Mouse (Mus musculus): ENCODE measurements around the gene Tmem95. TPM values are rescaled to one million over a fixed set of nuclear protein-coding genes. Genes with fewer than 3 reads are reported as not detected.

The Tmem95 gene
- total RNA-seq, 2 experiments from 2014 or later = not detected

DNA sequence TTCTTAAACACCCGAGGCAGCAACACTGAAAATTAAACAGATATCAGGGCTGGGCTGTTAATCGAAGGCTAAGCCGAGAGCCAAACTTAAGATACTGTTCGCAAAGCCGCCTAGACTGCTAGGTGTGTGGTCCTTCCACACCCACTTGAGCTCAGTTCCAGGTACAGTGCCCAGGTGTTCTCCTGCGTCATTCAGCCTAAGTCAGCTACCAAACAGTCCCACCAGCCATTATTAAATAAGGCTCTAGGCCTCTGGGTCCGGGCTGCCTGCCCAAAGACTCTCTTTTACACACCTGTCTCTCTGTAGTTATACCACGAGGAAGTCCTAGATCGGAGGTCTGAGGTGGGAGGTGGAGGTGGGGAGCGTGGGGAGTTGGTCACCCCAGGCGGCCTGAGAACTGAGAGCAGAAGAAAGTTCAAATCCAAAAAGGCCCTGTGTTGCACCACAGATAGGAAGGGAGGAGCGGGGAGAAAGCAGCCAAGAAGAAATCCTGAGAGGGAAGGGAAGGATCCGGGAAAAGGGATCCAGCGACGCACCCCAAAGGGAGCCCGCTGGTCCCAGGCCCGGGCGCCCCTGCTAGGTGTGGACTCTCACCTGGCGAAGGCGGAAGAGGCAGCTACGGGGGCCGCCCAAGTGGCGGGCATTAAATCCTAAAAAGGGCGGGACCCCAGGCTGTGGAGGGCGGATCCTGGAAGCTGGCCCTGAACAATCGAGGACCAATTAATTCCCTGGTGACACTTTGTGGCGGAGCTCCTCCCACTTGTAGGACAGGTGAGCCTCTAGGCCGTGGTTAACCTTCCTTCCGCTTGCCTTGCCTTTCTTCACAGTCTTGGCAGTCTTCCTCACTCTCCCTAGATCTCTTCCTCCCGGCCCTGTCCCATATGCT is 19.5 kb downstream of the Tmem95 start, which contains the start of gene Tnk1:
Tnk1 (minus strand) TSS at position 618 of the 886 bp plus-strand sequence.
- no peak for DNase-seq (ENCODE audit: extremely low spot score in 1 of 2, low spot score in 2 of 2)
- intact Hi-C loops (cut with DNase I) = no loop called here

GRCm38 (mm10) chr11:69855347-69855746 is 22.5 kb downstream of the Tmem95 start:
- DNase-seq (ENCODE audit: extremely low spot score in 1 of 2, low spot score in 2 of 2) = peak in 1 of 2 experiments; percentile 62
- intact Hi-C loops (cut with DNase I) = no loop called here

DNA sequence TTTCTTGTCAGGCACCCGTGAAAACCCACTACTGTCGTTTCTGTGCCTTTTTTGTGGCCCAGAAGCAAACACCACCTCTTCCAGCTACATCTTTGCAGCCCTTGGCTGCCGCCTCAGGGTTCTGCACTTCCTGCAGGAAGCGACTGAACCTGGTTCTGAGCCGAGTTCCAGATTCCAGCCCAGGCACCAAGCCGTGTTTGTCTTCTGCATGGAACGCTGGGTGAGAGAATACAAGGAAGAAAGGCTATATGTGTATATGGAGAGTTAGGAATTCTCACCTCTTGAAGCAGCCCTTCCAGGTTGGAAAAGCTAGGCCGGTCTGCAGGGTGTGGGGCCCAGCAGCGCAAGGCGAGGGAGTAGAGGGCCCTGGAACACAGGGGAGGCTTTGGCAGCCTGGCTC is 23.1 kb downstream of the Tmem95 start:
- intact Hi-C loops (cut with DNase I) = no loop called here
- DNase-seq (ENCODE audit: extremely low spot score in 1 of 2, low spot score in 2 of 2) = no peak

DNA sequence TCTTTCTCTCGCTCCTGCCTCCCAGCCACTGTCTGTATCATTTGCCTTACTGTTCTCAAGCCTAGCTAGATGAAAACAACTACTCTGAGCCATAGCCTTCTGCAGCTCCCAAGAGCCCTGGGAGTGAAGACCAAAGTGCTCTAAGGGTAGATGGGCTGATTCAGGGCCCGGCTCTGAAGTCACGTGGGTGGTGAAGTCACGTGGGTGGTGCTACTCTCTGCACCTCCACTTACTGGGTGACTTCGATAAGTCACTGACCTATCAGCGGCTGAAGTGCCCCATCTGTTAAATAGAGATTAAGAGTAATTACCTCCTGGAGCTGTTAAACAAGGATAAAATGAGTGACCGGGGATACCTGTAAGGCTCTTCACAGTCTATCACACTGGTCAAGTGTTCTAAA is 23.8 kb downstream of the Tmem95 start:
- intact Hi-C loops (cut with DNase I) = no loop called here
- DNase-seq (ENCODE audit: extremely low spot score in 1 of 2, low spot score in 2 of 2) = no peak

DNA sequence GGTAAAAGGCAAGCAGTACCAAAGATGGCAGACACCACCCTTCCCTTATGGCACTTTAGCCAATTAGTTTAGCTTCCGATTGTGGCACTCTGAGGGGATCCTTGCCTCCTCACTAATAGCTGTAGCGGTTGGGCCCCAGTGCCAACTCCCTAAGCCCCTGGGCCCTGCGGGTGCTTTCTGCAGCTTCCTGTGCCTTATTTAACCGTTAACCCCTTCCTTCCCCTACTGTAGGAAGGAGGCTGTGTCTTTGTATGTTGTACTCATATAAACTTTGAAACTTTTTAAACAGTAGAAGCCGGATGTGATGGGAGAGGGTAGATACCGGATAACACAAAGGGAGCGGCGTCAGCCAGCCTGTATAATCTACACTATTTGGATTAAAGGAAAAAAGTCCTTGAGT is 27.1 kb downstream of the Tmem95 start:
- intact Hi-C loops (cut with DNase I) = no loop called here
- no peak for DNase-seq (ENCODE audit: extremely low spot score in 1 of 2, low spot score in 2 of 2)

DNA sequence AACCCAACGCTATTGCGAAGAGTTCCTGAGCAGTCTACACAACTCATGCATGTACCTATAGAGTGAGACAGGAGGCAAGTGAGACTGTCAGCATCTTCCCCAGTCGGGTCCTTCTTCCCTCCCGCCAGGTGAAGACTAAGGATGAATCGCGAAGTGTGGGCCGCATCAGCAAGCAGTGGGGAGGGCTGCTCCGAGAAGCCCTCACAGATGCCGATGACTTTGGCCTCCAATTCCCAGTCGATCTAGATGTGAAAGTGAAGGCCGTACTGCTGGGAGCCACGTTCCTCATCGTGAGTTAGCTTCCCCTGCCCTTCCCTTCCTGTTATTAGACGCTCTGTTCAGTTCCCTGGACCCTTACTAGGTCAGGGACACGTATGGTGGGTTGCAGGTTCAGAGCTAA is 27.9 kb downstream of the Tmem95 start:
- intact Hi-C loops (cut with DNase I) = no loop called here

GRCm38 (mm10) chr11:69849128-69849527 is 28.7 kb downstream of the Tmem95 start:
- no peak for DNase-seq (ENCODE audit: extremely low spot score in 1 of 2, low spot score in 2 of 2)
- intact Hi-C loops (cut with DNase I) = no loop called here

More for the DNA sequence above, 27.9 kb downstream of the Tmem95 start:
- no peak for DNase-seq (ENCODE audit: extremely low spot score in 1 of 2, low spot score in 2 of 2)

- no peak for DNase-seq (ENCODE audit: extremely low spot score in 1 of 2, low spot score in 2 of 2)
- intact Hi-C loops (cut with DNase I) = no loop called here
Measured at GRCm38 (mm10) chr11:69848021-69848420, 29.8 kb downstream of the Tmem95 start.

GRCm38 (mm10) chr11:69846738-69847688 is 30.8 kb downstream of the Tmem95 start:
- intact Hi-C loops (cut with DNase I) = no loop called here
- no peak for DNase-seq (ENCODE audit: extremely low spot score in 1 of 2, low spot score in 2 of 2)

DNA sequence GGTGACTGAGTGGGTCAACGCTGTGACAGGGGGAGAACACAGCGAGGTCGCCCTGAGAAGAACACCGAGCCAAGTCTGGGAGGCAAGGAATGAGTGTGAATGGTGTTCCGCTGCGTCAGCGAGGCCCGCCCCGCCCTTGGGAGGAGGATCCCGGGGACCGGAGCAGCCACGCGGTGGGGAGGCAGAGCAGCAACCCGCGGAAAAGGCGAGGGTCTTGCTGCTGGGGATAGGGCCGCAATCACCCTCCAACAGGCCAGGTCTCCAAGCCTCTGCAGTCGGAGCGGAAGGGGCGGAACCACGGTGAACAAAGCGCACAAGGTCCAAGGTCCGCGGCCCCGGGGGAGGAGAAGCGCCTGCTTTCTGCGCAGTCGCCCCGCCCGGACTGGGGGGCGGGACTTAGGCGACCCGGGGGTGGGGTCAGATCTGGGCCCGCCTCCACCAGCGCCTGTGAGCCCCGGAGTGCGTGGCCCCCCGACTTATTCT is 31.6 kb downstream of the Tmem95 start, which contains the start of gene Plscr3:
Plscr3 (plus strand) TSS at position 179 of the 483 bp plus-strand sequence.
- intact Hi-C loops (cut with DNase I) = no loop called here

GRCm38 (mm10) chr11:69838714-69839104 is 39.1 kb downstream of the Tmem95 start:
- DNase-seq (ENCODE audit: extremely low spot score in 1 of 2, low spot score in 2 of 2) = no peak
- intact Hi-C loops (cut with DNase I) = loop anchor here (5.0 kb wide), 2 partner anchors 36 to 81 kb away; partner anchors contain the start of genes Fgf11 and Polr2a

More for the DNA sequence above, 31.6 kb downstream of the Tmem95 start, which contains the start of gene Plscr3:
- peak; percentile 76 to 94 for DNase-seq (ENCODE audit: extremely low spot score in 1 of 2, low spot score in 2 of 2)

GRCm38 (mm10) chr11:69837952-69838713 is 39.7 kb downstream of the Tmem95 start, which contains the start of gene Tmem256:
TSS of gene Tmem256 (plus strand) at chr11:69838514.
- intact Hi-C loops (cut with DNase I) = loop anchor here (5.0 kb wide), 2 partner anchors 36 to 81 kb away; partner anchors contain the start of genes Fgf11 and Polr2a
- DNase-seq (ENCODE audit: extremely low spot score in 1 of 2, low spot score in 2 of 2) = peak; percentile 96 to 98

DNA sequence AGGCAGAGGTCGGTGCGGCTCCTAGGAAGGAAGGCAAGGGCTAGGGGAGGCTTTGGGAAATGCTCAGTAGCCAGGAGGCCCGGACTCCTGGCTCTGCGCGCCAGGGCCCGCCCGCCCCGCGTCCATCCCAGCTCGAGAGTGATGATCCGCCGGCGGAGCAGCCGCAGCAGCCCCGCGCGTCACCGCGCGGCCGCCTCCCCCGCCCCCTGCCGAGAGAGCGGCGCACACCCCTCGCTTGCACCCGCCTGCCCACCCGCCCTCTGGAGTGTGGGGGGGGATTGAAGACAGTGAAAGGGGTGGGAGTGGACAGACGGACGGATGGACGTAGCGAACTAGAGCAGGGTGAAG is 40.2 kb downstream of the Tmem95 start, which contains the start of gene Nlgn2:
Nlgn2 (minus strand) TSS at position 181 of the 348 bp plus-strand sequence.
- peak in 1 of 2 experiments; percentile 91 for DNase-seq (ENCODE audit: extremely low spot score in 1 of 2, low spot score in 2 of 2)
- intact Hi-C loops (cut with DNase I) = loop anchor here (5.0 kb wide), 2 partner anchors 35 to 80 kb away; partner anchors contain the start of genes Fgf11 and Polr2a

DNA sequence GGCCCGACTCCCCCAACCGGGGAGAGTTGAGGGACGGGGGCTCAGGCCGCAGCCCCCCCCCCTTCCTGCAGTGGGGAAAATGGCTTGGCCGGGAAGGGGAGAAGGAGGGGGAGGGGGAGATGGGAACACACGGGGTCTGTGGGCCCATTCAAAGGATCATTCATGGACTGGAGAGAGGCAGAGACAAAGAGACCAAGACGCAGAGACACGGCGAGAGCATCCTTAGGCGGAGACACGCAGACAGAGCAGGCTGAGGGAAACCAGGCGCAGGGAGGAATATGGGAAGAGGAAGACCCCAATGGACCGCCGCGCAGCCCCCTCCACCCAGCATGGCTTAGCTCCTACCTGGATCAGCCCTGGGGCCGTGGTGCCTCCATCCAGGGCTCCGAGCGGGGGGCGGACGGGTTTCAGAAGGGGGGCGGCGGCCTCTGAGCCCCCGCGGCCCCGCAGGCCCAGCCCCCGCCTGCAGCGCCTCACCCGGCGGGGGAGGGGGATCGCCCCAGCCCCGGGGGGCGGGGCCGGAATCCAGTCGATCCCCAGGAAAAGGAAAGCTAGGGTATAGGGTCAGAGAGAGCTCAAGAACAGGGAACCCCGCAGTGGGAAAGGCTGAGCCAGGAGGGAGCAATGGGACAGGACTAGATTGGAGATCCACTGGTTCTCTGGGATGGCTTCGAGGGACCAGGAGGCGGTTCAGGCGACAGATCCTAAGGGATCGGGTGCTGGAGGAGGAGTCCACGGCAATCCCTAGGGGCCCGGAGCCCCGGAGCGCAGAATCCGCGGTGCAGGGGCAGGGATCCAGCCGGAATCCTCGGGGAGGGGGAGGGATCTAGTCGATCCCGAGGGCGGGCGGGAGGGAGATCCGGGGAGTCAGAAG is 40.9 kb downstream of the Tmem95 start:
- intact Hi-C loops (cut with DNase I) = loop anchor here (5.0 kb wide), 2 partner anchors 35 to 80 kb away; partner anchors contain the start of genes Fgf11 and Polr2a
- DNase-seq (ENCODE audit: extremely low spot score in 1 of 2, low spot score in 2 of 2) = peak in 1 of 2 experiments; percentile 72

- intact Hi-C loops (cut with DNase I) = loop anchor here (5.0 kb wide), 2 partner anchors 34 to 79 kb away; partner anchors contain the start of genes Fgf11 and Polr2a
- no peak for DNase-seq (ENCODE audit: extremely low spot score in 1 of 2, low spot score in 2 of 2)
Measured at GRCm38 (mm10) chr11:69835966-69836335, 41.9 kb downstream of the Tmem95 start.

- DNase-seq (ENCODE audit: extremely low spot score in 1 of 2, low spot score in 2 of 2) = no peak
- intact Hi-C loops (cut with DNase I) = loop anchor here (5.0 kb wide), 2 partner anchors 33 to 78 kb away; partner anchors contain the start of genes Fgf11 and Polr2a
Measured at GRCm38 (mm10) chr11:69835326-69835965, 42.4 kb downstream of the Tmem95 start.
